Mouse (Mus musculus) limb, embryonic 14.5 days (tissue): ENCODE data around the gene Tpcn1. TPM values are rescaled to one million over a fixed set of nuclear protein-coding genes. Genes with fewer than 3 reads are reported as not detected.
A peak's percentile ranks its signal among the peaks of the same experiment; 100 is the strongest.

Source experiments
- ATAC-seq: fragments of 200-750 bp; cut with Nextera tagmentation; 2 replicates; pipeline ENCODE4 v1.8.0; 2017; ENCODE audit warnings: low read depth, moderate number of reproducible peaks, moderate TSS enrichment; ENCODE audit not compliant: low FRiP score
- DNase-seq: peaks from one replicate; pipeline ENCODE4 v3.0.0-alpha.2; 2015; ENCODE audit warnings: low spot score
- H3K27ac ChIP-seq: fragments of 300-500 bp; sonication (generic); replicated peaks from 2 replicates; pipeline ENCODE4 v1.5.1; 2014; ENCODE audit warnings: low read depth, mild to moderate bottlenecking, low read length, moderate library complexity, mixed read lengths
- H3K27me3 ChIP-seq: fragments of 300-500 bp; sonication (generic); 2 replicates; pipeline ENCODE4 v1.6.1; 2014; ENCODE audit warnings: low read length, mixed read lengths; ENCODE audit not compliant: control insufficient read depth, insufficient read depth
- H3K36me3 ChIP-seq: fragments of 300-500 bp; sonication (generic); 2 replicates; pipeline ENCODE4 v1.6.1; 2014; ENCODE audit warnings: mild to moderate bottlenecking, low read length, moderate library complexity, mixed read lengths; ENCODE audit not compliant: control insufficient read depth, insufficient read depth
- H3K4me1 ChIP-seq: fragments of 300-500 bp; sonication (generic); 2 replicates; pipeline ENCODE4 v1.6.1; 2014; ENCODE audit warnings: antibody characterized with exemption, low read length, mixed read lengths; ENCODE audit not compliant: control insufficient read depth, insufficient read depth
- H3K4me2 ChIP-seq: fragments of 300-500 bp; sonication (generic); replicated peaks from 2 replicates; pipeline ENCODE4 v1.6.1; 2014; ENCODE audit warnings: low read depth, mild to moderate bottlenecking, low read length, moderate library complexity; ENCODE audit not compliant: severe bottlenecking
- H3K4me3 ChIP-seq: fragments of 300-500 bp; sonication (generic); replicated peaks from 2 replicates; pipeline ENCODE4 v1.5.1; 2014; ENCODE audit warnings: low read length
- H3K9ac ChIP-seq: fragments of 300-500 bp; sonication (generic); 2 replicates; pipeline ENCODE4 v1.6.1; 2014; ENCODE audit warnings: mild to moderate bottlenecking, low read depth, low read length, moderate library complexity; ENCODE audit not compliant: severe bottlenecking
- H3K9me3 ChIP-seq: fragments of 300-500 bp; sonication (generic); 2 replicates; pipeline ENCODE4 v1.6.1; 2016; ENCODE audit warnings: low read length; ENCODE audit not compliant: control insufficient read depth
- POLR2A ChIP-seq: fragments of 200-500 bp; IDR thresholded peaks from 2 replicates; pipeline ENCODE4 v1.8.0; 2012; ENCODE audit warnings: inconsistent platforms, mild to moderate bottlenecking, moderate library complexity, borderline replicate concordance; ENCODE audit not compliant: insufficient read depth, insufficient read length; ENCODE audit errors: extremely low read depth
- WGBS: fragments of 180-500 bp; shearing (Covaris S2); extraction: QIAGEN DNeasy Blood & Tissue Kit; methylation state at CpG from one replicate; pipeline ENCODE4 v1.1.7; 2014; 5-methylcytosine and 5-hydroxymethylcytosine counted together
- polyA plus RNA-seq, 2 experiments: library from polyadenylated mRNA; depleted of rRNA in 1 of 2; stranded (reverse) in 1 of 2; unstranded in 1 of 2; fragments of >200 nt; fragmentation: Nextera tagmentation in 1 of 2; extraction: Ambion mirVana in 1 of 2; gene quantifications; 2 replicates each; pipeline versions ENCODE4 v1.2.1 to v1.2.3; 2012 to 2014

Gene Tpcn1
- polyA plus RNA-seq, 2 experiments, result 25.2 to 47.1 TPM

DNA sequence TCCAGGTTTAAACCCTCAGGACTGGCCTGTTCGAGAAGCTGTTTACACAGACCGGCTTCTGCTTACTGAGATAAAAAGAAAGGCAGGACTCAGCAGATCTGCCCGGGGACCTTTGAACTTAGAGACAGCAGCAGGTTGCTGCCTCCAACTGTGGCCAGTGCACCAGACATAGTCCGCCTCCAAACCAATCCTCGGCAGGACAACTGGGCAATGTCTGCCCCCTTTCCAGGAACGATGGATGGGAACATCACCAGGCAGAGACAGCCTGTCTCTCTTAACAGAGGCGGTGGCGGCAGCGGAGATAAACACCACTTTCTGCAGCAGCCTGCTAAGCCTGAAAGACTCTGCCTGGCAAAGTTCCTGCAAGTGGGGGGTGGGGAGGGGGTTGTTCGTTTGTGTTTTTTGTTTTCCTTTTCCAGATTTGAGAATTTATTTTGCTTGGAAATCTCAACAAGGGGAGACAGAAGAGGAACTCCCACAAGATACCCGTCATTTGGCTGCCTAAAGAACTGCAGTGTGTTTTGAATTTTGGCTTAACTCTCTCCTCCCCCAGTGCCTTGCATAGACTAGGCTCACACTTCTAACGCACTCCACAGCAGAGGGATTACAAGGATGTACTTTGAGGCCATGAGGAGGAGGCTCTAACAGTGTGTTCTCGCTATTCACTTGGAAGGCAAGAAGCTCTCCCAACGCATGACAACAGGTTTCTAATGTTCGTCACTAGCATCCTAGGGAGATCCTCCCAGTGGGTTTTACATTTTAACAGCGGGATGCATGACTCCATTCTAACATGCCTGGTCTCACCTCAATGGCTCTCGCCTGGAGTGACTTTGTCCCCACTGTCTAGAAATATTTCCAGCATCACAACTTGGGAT lies 1.5 kb downstream of the Tpcn1 start:
- DNase-seq, result no peak
- Histone ChIP-seq H3K4me3 (peak overlapping the region; percentile 87), H3K27me3 (no peaks in the 10 kb centered on the region), H3K4me2 (peak overlapping the region; percentile 86), H3K4me1 (peaks cover 16% of the 10 kb centered on the region), H3K36me3 (peaks cover 23% of the 10 kb centered on the region), H3K9ac (peak overlapping the region; percentile 80), H3K9me3 (no peaks in the 10 kb centered on the region), H3K27ac (no peak overlapping the region)
- WGBS, result 16% methylated on average over 17 of the region's 17 CpGs
- TF ChIP-seq POLR2A, result no peak
- no peak for ATAC-seq

DNA sequence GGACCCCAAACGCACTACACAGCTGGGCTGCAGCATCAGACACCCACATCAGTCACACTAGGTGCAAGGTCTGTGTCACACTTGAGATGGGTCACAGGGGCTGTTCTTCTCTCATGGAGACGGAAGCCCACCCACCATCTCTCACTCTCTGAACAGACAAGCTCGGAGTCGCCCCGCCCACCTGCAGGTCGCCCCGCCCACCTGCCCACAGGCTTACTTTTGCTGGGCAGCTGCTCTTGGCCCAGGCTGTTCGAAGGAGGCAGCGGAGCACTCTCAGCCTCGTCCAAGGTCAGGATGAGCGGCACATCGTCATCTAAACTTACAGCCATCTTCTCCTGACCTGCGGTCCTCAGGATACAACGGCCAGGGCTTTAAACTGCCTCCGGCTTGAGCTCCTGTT lies 3.5 kb downstream of the Tpcn1 start:
- no peak overlapping the region for H3K27ac ChIP-seq
- H3K4me1 ChIP-seq, result peaks cover 24% of the 10 kb centered on the region
- H3K4me3 ChIP-seq, result no peak overlapping the region
- no peak for TF ChIP-seq POLR2A
- H3K9me3 ChIP-seq, result no peaks in the 10 kb centered on the region
- H3K9ac ChIP-seq, result no peak overlapping the region
- H3K27me3 ChIP-seq, result no peaks in the 10 kb centered on the region
- no peak for DNase-seq
- H3K4me2 ChIP-seq, result no peak overlapping the region
- no peak for ATAC-seq
- WGBS, result 45% methylated on average over 15 of the region's 15 CpGs
- peaks cover 26% of the 10 kb centered on the region for H3K36me3 ChIP-seq

DNA sequence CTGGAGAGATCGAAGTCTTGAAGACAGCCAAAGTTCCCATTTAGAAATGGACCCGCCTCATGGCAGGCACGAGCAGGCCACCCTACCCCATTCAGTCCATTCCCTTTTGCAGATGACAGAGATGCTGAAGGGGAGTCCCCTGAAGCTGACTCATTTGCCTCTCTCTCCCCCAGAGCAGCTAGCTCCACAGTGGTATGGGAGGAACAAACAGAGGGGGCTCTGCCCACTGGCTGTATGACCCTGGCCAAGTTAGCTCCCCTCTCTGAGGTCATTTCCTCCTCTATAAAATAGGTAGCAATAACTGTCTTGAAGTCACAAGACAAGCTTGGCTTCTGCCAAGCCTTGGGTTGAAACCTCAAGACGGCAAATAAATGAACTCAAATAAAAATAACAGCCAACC lies 5.0 kb downstream of the Tpcn1 start:
- Histone ChIP-seq H3K9me3 (no peaks in the 10 kb centered on the region), H3K4me1 (peaks cover 39% of the 10 kb centered on the region), H3K9ac (no peak overlapping the region), H3K27ac (no peak overlapping the region), H3K4me3 (no peak overlapping the region), H3K36me3 (peaks cover 26% of the 10 kb centered on the region), H3K27me3 (no peaks in the 10 kb centered on the region), H3K4me2 (no peak overlapping the region)
- ATAC-seq (no peak), DNase-seq (no peak)
- 86% methylated on average over 4 of the region's 4 CpGs for WGBS
- no peak for TF ChIP-seq POLR2A

- DNase-seq (no peak), ATAC-seq (no peak)
- H3K4me2 ChIP-seq, result no peak overlapping the region
- 77% methylated on average over 9 of the region's 9 CpGs for WGBS
- H3K27me3 ChIP-seq, result no peaks in the 10 kb centered on the region
- peaks cover 26% of the 10 kb centered on the region for H3K36me3 ChIP-seq
- no peak overlapping the region for H3K9ac ChIP-seq
- no peaks in the 10 kb centered on the region for H3K9me3 ChIP-seq
- H3K27ac ChIP-seq, result no peak overlapping the region
- no peak for TF ChIP-seq POLR2A
- H3K4me1 ChIP-seq, result peaks cover 41% of the 10 kb centered on the region
- H3K4me3 ChIP-seq, result no peak overlapping the region
Measured at GRCm38 (mm10) chr5:120582002-120582401, 6.5 kb downstream of the Tpcn1 start.

DNA sequence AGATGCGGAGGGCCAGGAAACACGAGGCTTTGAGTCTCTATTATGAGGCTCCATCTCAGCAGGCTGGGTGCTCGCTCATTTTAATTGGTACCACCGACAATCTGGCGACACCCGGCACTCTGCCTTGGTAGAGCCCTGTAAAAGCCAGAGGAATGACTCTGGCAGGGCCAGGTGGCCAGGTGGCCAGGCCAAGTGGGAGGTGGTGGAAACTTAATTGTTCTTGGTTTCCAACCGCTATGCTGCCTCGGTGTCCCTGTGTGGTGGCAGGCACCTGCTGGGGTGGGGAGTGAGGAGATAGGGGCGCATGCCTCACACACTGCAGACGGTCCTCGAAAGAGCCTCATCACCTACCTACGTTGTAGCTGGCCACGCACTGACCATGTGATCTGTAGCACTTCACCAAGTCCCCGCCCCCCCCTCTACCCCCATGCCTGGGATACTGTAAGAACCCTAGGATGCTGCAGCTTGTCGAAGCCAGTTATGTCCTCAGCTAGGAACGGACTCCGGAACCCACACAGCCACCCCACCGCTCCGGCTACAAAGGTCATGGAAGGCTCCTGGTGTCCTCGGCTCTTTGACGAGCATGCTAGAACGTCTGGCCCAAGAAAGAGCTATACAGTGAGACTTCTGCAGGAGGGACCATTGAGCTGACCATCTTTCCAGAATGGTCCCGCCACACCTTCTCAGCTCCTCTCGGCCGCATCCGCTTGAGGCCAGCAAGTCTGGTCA lies 8.4 kb downstream of the Tpcn1 start:
- no peak overlapping the region for H3K9ac ChIP-seq
- WGBS, result 61% methylated on average over 26 of the region's 26 CpGs
- DNase-seq (no peak), ATAC-seq (peak; percentile 18; the same call in 1 of the 2 replicates)
- no peak overlapping the region for H3K4me3 ChIP-seq
- no peaks in the 10 kb centered on the region for H3K9me3 ChIP-seq
- H3K36me3 ChIP-seq, result peaks cover 26% of the 10 kb centered on the region
- peak overlapping the region; percentile 29 for H3K4me2 ChIP-seq
- H3K27ac ChIP-seq, result peak overlapping the region; percentile 19; the same call in 1 of the 2 replicates
- H3K27me3 ChIP-seq, result no peaks in the 10 kb centered on the region
- no peak for TF ChIP-seq POLR2A
- H3K4me1 ChIP-seq, result peaks cover 39% of the 10 kb centered on the region
